Mouse (Mus musculus) lung, postnatal 0 days (tissue): ENCODE measurements around the gene Lcn2. TPM values are rescaled to one million over a fixed set of nuclear protein-coding genes. Genes with fewer than 3 reads are reported as not detected.

Source experiments
- ATAC-seq: fragments of 200-750 bp; cut with Nextera tagmentation; 2 replicates; pipeline ENCODE4 v1.8.0; 2017; ENCODE audit warnings: moderate library complexity
- DNase-seq: peaks from one replicate; pipeline ENCODE4 v3.0.0-alpha.2; 2016; ENCODE audit warnings: low spot score
- H3K27ac ChIP-seq: fragments of 300-500 bp; sonication (generic); 2 replicates; pipeline ENCODE4 v1.5.1; 2014; ENCODE audit warnings: antibody characterized with exemption, mild to moderate bottlenecking, low read length, mixed read lengths
- H3K27me3 ChIP-seq: fragments of 300-500 bp; sonication (generic); replicated peaks from 2 replicates; pipeline ENCODE4 v1.6.1; 2014; ENCODE audit warnings: low read length, mixed read lengths; ENCODE audit not compliant: insufficient read depth
- H3K36me3 ChIP-seq: fragments of 300-500 bp; sonication (generic); 2 replicates; pipeline ENCODE4 v1.6.1; 2014; ENCODE audit warnings: low read length, mixed read lengths; ENCODE audit not compliant: insufficient read depth
- H3K4me1 ChIP-seq: fragments of 300-500 bp; sonication (generic); 2 replicates; pipeline ENCODE4 v1.6.1; 2014; ENCODE audit warnings: antibody characterized with exemption, low read depth, low read length, mixed read lengths; ENCODE audit not compliant: insufficient read depth
- H3K4me2 ChIP-seq: fragments of 300-500 bp; sonication (generic); replicated peaks from 2 replicates; pipeline ENCODE4 v1.6.1; 2014; ENCODE audit warnings: low read depth, mild to moderate bottlenecking, low read length, moderate library complexity, mixed read lengths
- H3K4me3 ChIP-seq: fragments of 300-500 bp; sonication (generic); 2 replicates; pipeline ENCODE4 v1.5.1; 2014; ENCODE audit warnings: low read depth, low read length
- H3K9ac ChIP-seq: fragments of 300-500 bp; sonication (generic); replicated peaks from 2 replicates; pipeline ENCODE4 v1.6.1; 2014; ENCODE audit warnings: low read depth, mild to moderate bottlenecking
- H3K9me3 ChIP-seq: fragments of 300-500 bp; sonication (generic); 2 replicates; pipeline ENCODE4 v1.6.1; 2016; ENCODE audit warnings: low read length, mixed read lengths
- CTCF ChIP-seq: IDR thresholded peaks from 2 replicates; pipeline ENCODE4 v1.5.1; 2016; ENCODE audit warnings: antibody characterized with exemption, mild to moderate bottlenecking
- EP300 ChIP-seq: IDR thresholded peaks from 2 replicates; pipeline ENCODE4 v1.6.1; 2016; ENCODE audit warnings: antibody characterized with exemption, mild to moderate bottlenecking, control low read depth
- WGBS: fragments of 180-500 bp; shearing (Covaris S2); extraction: QIAGEN DNeasy Blood & Tissue Kit; methylation state at CpG from one replicate; pipeline ENCODE4 v1.1.7; 2014; 5-methylcytosine and 5-hydroxymethylcytosine counted together
- polyA plus RNA-seq: library from polyadenylated mRNA; unstranded; fragments of >200 nt; fragmentation: Nextera tagmentation; extraction: Ambion mirVana; gene quantifications from 2 replicates; pipeline ENCODE4 v1.2.1, GENCODE M21; 2015

Lcn2 gene
- polyA plus RNA-seq, 1 experiment from 2014 or later: 223 TPM

DNA sequence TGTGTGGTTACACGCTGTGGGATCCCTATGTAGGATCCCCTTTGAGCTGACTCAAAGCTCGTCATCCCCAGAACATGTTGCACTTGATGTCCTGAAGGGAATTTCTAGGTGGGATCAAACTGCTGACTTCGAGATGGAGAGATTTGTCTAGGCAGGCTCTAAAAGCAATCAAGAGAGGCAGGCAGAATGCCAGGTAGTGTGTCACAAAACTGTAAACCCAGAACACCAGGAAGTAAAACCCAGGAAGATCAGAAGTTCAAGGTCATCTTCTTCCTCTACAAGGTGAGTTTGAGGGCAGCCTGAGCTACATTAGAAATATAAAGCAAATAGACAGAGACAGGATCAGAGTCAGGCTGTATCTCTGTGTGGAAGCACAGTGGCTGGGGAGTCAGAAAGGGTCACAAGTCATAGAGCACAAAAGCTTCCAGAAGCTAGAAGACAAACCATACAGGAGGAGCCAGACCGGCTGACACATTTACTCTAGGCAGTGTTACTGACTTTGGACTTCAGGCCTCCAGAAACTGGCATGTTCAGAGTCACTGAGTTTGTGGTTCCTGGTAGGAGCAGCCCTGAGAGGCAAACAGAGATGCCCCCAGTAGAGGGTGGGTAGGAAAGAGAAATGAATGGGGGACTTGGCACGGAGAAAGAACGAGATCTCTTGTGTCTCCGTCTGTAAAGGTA lies 19.2 kb upstream of the Lcn2 start:
- WGBS: 75% methylated on average over 7 of the region's 7 CpGs
- H3K27me3 ChIP-seq: no peaks in the 10 kb centered on the region
- ATAC-seq (no peak), DNase-seq (no peak)
- H3K36me3 ChIP-seq: no peaks in the 10 kb centered on the region
- H3K4me1 ChIP-seq: no peaks in the 10 kb centered on the region
- H3K27ac ChIP-seq: no peak overlapping the region
- H3K9me3 ChIP-seq: no peaks in the 10 kb centered on the region
- H3K4me3 ChIP-seq: no peak overlapping the region
- H3K4me2 ChIP-seq: no peak overlapping the region
- TF ChIP-seq EP300 (no peak), CTCF (no peak)
- no peak overlapping the region for H3K9ac ChIP-seq

GRCm38 (mm10) chr2:32404663-32405062 lies 16.6 kb upstream of the Lcn2 start:
- H3K4me1 ChIP-seq: no peaks in the 10 kb centered on the region
- no peak; the same call in 1 of the 2 replicates for TF ChIP-seq EP300
- TF ChIP-seq CTCF: peak; percentile 100
- no peaks in the 10 kb centered on the region for H3K36me3 ChIP-seq
- no peak overlapping the region for H3K4me3 ChIP-seq
- DNase-seq: peak; percentile 95
- WGBS: 19% methylated on average over 2 of the region's 2 CpGs
- H3K4me2 ChIP-seq: no peak overlapping the region
- no peaks in the 10 kb centered on the region for H3K27me3 ChIP-seq
- no peak overlapping the region for H3K9ac ChIP-seq
- peak; percentile 46 for ATAC-seq
- no peaks in the 10 kb centered on the region for H3K9me3 ChIP-seq
- no peak overlapping the region for H3K27ac ChIP-seq

GRCm38 (mm10) chr2:32396695-32397094 lies 8.6 kb upstream of the Lcn2 start:
- Histone ChIP-seq H3K4me3 (peak overlapping the region; percentile 87), H3K9me3 (no peaks in the 10 kb centered on the region), H3K27ac (peak overlapping the region; percentile 92), H3K4me2 (peak overlapping the region; percentile 89), H3K4me1 (peaks cover 10% of the 10 kb centered on the region; the same call in 1 of the 2 replicates), H3K9ac (peak overlapping the region; percentile 84), H3K36me3 (no peaks in the 10 kb centered on the region), H3K27me3 (no peaks in the 10 kb centered on the region)
- ATAC-seq: no peak
- TF ChIP-seq EP300 (no peak), CTCF (no peak)
- WGBS: under 1% methylated on average over 15 of the region's 15 CpGs
- no peak for DNase-seq

- peak overlapping the region; percentile 87 for H3K4me3 ChIP-seq
- H3K9ac ChIP-seq: peak overlapping the region; percentile 84
- peak overlapping the region; percentile 89 for H3K4me2 ChIP-seq
- DNase-seq: peak; percentile 98
- H3K27me3 ChIP-seq: no peaks in the 10 kb centered on the region
- peak; percentile 94 for ATAC-seq
- peaks cover 10% of the 10 kb centered on the region; the same call in 1 of the 2 replicates for H3K4me1 ChIP-seq
- TF ChIP-seq CTCF (no peak), EP300 (no peak)
- no peaks in the 10 kb centered on the region for H3K9me3 ChIP-seq
- 2% methylated on average over 53 of the region's 59 CpGs for WGBS
- peak overlapping the region; percentile 92 for H3K27ac ChIP-seq
- no peaks in the 10 kb centered on the region for H3K36me3 ChIP-seq
Measured at GRCm38 (mm10) chr2:32395946-32396621, 8.0 kb upstream of the Lcn2 start.

DNA sequence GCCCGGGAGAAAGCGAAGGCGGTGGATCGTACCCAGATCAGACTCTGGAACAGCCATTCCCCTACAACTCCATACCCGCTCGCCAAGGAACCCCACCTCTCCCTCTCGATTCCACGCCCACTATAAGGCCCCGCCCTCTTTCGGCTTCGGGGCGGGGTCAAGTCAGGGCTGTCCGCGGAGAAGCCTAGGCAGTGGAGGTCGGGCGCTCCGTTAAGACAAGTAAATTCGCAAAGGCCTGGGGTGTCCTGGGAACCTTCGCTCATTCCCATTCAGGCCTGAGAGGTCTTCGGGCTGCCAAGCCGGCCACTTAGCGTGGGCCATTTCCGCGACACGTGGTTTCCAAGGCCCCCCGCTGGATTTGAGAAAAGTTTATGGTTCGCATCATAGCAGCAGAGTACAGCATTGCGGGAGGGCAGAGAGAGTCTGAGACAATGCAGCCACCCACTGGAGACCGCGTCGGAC lies 7.5 kb upstream of the Lcn2 start, which contains the start of gene Ptges2:
Ptges2 (plus strand) TSS at position 413 of the 462 bp plus-strand sequence.
- Histone ChIP-seq H3K27me3 (no peaks in the 10 kb centered on the region), H3K27ac (peak within 1 kb of the TSS; percentile 92), H3K4me3 (peak within 1 kb of the TSS; percentile 87), H3K9me3 (no peaks in the 10 kb centered on the region), H3K4me2 (peak within 1 kb of the TSS; percentile 89), H3K36me3 (no peaks in the 10 kb centered on the region), H3K4me1 (peaks cover 10% of the 10 kb centered on the region; the same call in 1 of the 2 replicates), H3K9ac (peak within 1 kb of the TSS; percentile 84)
- DNase-seq: peak; percentile 96
- TF ChIP-seq CTCF (no peak), EP300 (no peak)
- ATAC-seq: peak; percentile 86
- WGBS: 0% methylated on average over 31 of the region's 31 CpGs

GRCm38 (mm10) chr2:32394973-32395372 lies 6.9 kb upstream of the Lcn2 start:
- H3K9ac ChIP-seq: peak overlapping the region; percentile 24
- peak overlapping the region; percentile 92 for H3K27ac ChIP-seq
- H3K4me2 ChIP-seq: peak overlapping the region; percentile 89
- peak overlapping the region; percentile 87 for H3K4me3 ChIP-seq
- peak; percentile 65 for DNase-seq
- no peaks in the 10 kb centered on the region for H3K36me3 ChIP-seq
- no peak; the same call in 1 of the 2 replicates for ATAC-seq
- H3K9me3 ChIP-seq: no peaks in the 10 kb centered on the region
- no peaks in the 10 kb centered on the region for H3K27me3 ChIP-seq
- TF ChIP-seq EP300 (no peak), CTCF (peak; percentile 65)
- WGBS: 2% methylated on average over 8 of the region's 8 CpGs
- peaks cover 10% of the 10 kb centered on the region; the same call in 1 of the 2 replicates for H3K4me1 ChIP-seq
